Mouse (Mus musculus) kidney, embryonic 14.5 days (tissue): ENCODE results near the gene St3gal2. TPM values are rescaled to one million over a fixed set of nuclear protein-coding genes. Genes with fewer than 3 reads are reported as not detected.
"Not testable (repeated sequence)": the region's sequence is repeated elsewhere in the genome, so short reads cannot be mapped to it uniquely, and the experiment has no call there.

Experiments used
- ATAC-seq: fragments of 200-750 bp; cut with Nextera tagmentation; 2 replicates; pipeline ENCODE4 v1.8.0; 2017; ENCODE audit warnings: moderate number of reproducible peaks, mild to moderate bottlenecking, moderate TSS enrichment, moderate library complexity; ENCODE audit not compliant: low FRiP score, low TSS enrichment
- H3K27ac ChIP-seq: fragments of 300-500 bp; sonication (generic); 2 replicates; pipeline ENCODE4 v1.5.1; 2014; ENCODE audit warnings: low read depth, mild to moderate bottlenecking, low read length, moderate library complexity, mixed read lengths
- H3K27me3 ChIP-seq: fragments of 300-500 bp; sonication (generic); 2 replicates; pipeline ENCODE4 v1.6.1; 2014; ENCODE audit warnings: mild to moderate bottlenecking, low read length; ENCODE audit not compliant: control insufficient read depth, insufficient read depth
- H3K36me3 ChIP-seq: fragments of 300-500 bp; sonication (generic); 2 replicates; pipeline ENCODE4 v1.6.1; 2014; ENCODE audit warnings: low read length, mixed read lengths; ENCODE audit not compliant: control insufficient read depth, insufficient read depth
- H3K4me1 ChIP-seq: fragments of 300-500 bp; sonication (generic); 2 replicates; pipeline ENCODE4 v1.6.1; 2014; ENCODE audit warnings: low read length, mixed read lengths; ENCODE audit not compliant: control insufficient read depth, insufficient read depth
- H3K4me2 ChIP-seq: fragments of 300-500 bp; sonication (generic); replicated peaks from 2 replicates; pipeline ENCODE4 v1.6.1; 2014; ENCODE audit warnings: low read depth, mild to moderate bottlenecking, low read length
- H3K4me3 ChIP-seq: fragments of 300-500 bp; sonication (generic); 2 replicates; pipeline ENCODE4 v1.5.1; 2014; ENCODE audit warnings: mild to moderate bottlenecking, low read length
- H3K9ac ChIP-seq: fragments of 300-500 bp; sonication (generic); 2 replicates; pipeline ENCODE4 v1.6.1; 2014; ENCODE audit warnings: low read depth, mild to moderate bottlenecking, low read length, moderate library complexity
- H3K9me3 ChIP-seq: fragments of 300-500 bp; sonication (generic); 2 replicates; pipeline ENCODE4 v1.6.1; 2016; ENCODE audit warnings: low read length; ENCODE audit not compliant: control insufficient read depth
- whole genome bisulfite sequencing: fragments of 180-500 bp; shearing (Covaris S2); extraction: QIAGEN DNeasy Blood & Tissue Kit; methylation state at CpG from one replicate; pipeline ENCODE4 v1.1.7; 2014; 5-methylcytosine and 5-hydroxymethylcytosine counted together
- polyA plus RNA-seq: library from polyadenylated mRNA; unstranded; fragments of >200 nt; fragmentation: Nextera tagmentation; extraction: Ambion mirVana; gene quantifications from 2 replicates; pipeline ENCODE4 v1.2.1, GENCODE M21; 2014

St3gal2 gene
- polyA plus RNA-seq, 1 experiment from 2014 or later: 14.3 TPM

GRCm38 (mm10) chr8:110902579-110902965 lies 17.1 kb upstream of the St3gal2 start:
- 63% methylated on average over 2 of the region's 2 CpGs for WGBS
- ATAC-seq: no peak
- peak overlapping the region; percentile 68; the same call in 1 of the 2 replicates for H3K9ac ChIP-seq
- H3K27me3 ChIP-seq: no peaks in the 10 kb centered on the region
- no peaks in the 10 kb centered on the region for H3K36me3 ChIP-seq
- peak overlapping the region; percentile 61 for H3K4me3 ChIP-seq
- H3K27ac ChIP-seq: no peak overlapping the region
- no peaks in the 10 kb centered on the region for H3K4me1 ChIP-seq
- H3K4me2 ChIP-seq: peak overlapping the region; percentile 52; the same call in 1 of the 2 replicates
- H3K9me3 ChIP-seq: no peaks in the 10 kb centered on the region

- H3K4me1 ChIP-seq: no peaks in the 10 kb centered on the region
- H3K9me3 ChIP-seq: no peaks in the 10 kb centered on the region
- H3K36me3 ChIP-seq: no peaks in the 10 kb centered on the region
- WGBS: 88% methylated on average over 6 of the region's 6 CpGs
- H3K4me3 ChIP-seq: no peak overlapping the region
- H3K9ac ChIP-seq: no peak overlapping the region
- no peak overlapping the region for H3K4me2 ChIP-seq
- no peak for ATAC-seq
- no peak overlapping the region for H3K27ac ChIP-seq
- H3K27me3 ChIP-seq: no peaks in the 10 kb centered on the region
These were observed 14.3 kb upstream of the St3gal2 start for GRCm38 (mm10) chr8:110905404-110905803.

- H3K4me3 ChIP-seq: no peak overlapping the region
- H3K9me3 ChIP-seq: no peaks in the 10 kb centered on the region
- no peak overlapping the region for H3K27ac ChIP-seq
- no peak overlapping the region for H3K9ac ChIP-seq
- 92% methylated on average over 1 of the region's 1 CpGs for WGBS
- H3K4me2 ChIP-seq: no peak overlapping the region
- no peak for ATAC-seq
- H3K36me3 ChIP-seq: no peaks in the 10 kb centered on the region
- H3K4me1 ChIP-seq: no peaks in the 10 kb centered on the region
- no peaks in the 10 kb centered on the region for H3K27me3 ChIP-seq
These were observed 13.0 kb upstream of the St3gal2 start for GRCm38 (mm10) chr8:110906682-110907081.

- not testable (repeated sequence) for H3K4me3 ChIP-seq, H3K4me1 ChIP-seq, H3K9me3 ChIP-seq, ATAC-seq, H3K4me2 ChIP-seq, H3K27ac ChIP-seq, H3K27me3 ChIP-seq, H3K36me3 ChIP-seq, H3K9ac ChIP-seq
These were observed 9.9 kb upstream of the St3gal2 start for GRCm38 (mm10) chr8:110909850-110910249.

- H3K36me3 ChIP-seq: no peaks in the 10 kb centered on the region
- H3K27ac ChIP-seq: no peak overlapping the region
- no peak for ATAC-seq
- H3K9me3 ChIP-seq: no peaks in the 10 kb centered on the region
- no peak overlapping the region for H3K4me2 ChIP-seq
- 84% methylated on average over 15 of the region's 15 CpGs for WGBS
- H3K9ac ChIP-seq: no peak overlapping the region
- no peaks in the 10 kb centered on the region for H3K4me1 ChIP-seq
- H3K4me3 ChIP-seq: no peak overlapping the region
- H3K27me3 ChIP-seq: no peaks in the 10 kb centered on the region
These were observed 7.8 kb upstream of the St3gal2 start for GRCm38 (mm10) chr8:110911576-110912570.

- Histone ChIP-seq H3K4me3 (no peak overlapping the region), H3K27ac (no peak overlapping the region), H3K36me3 (no peaks in the 10 kb centered on the region), H3K4me1 (peaks cover 18% of the 10 kb centered on the region), H3K4me2 (no peak overlapping the region), H3K9ac (no peak overlapping the region), H3K27me3 (no peaks in the 10 kb centered on the region), H3K9me3 (no peaks in the 10 kb centered on the region)
- WGBS: 33% methylated on average over 2 of the region's 2 CpGs
- ATAC-seq: no peak
These were observed 2.3 kb upstream of the St3gal2 start for GRCm38 (mm10) chr8:110917415-110917814.

GRCm38 (mm10) chr8:110918027-110918426 lies 1.7 kb upstream of the St3gal2 start:
- Histone ChIP-seq H3K9ac (no peak overlapping the region), H3K36me3 (no peaks in the 10 kb centered on the region), H3K27ac (no peak overlapping the region), H3K9me3 (no peaks in the 10 kb centered on the region), H3K4me1 (peaks cover 18% of the 10 kb centered on the region), H3K4me2 (no peak overlapping the region), H3K27me3 (no peaks in the 10 kb centered on the region), H3K4me3 (no peak overlapping the region)
- no peak for ATAC-seq
- 53% methylated on average over 11 of the region's 11 CpGs for WGBS

- Histone ChIP-seq H3K4me3 (no peak overlapping the region), H3K4me1 (peaks cover 18% of the 10 kb centered on the region), H3K27me3 (no peaks in the 10 kb centered on the region), H3K27ac (no peak overlapping the region), H3K9me3 (no peaks in the 10 kb centered on the region), H3K9ac (no peak overlapping the region), H3K36me3 (no peaks in the 10 kb centered on the region), H3K4me2 (no peak overlapping the region)
- WGBS: 31% methylated on average over 8 of the region's 8 CpGs
- ATAC-seq: no peak
These were observed 1.3 kb upstream of the St3gal2 start for GRCm38 (mm10) chr8:110918460-110918859.

GRCm38 (mm10) chr8:110920032-110920772 lies 480 bp downstream of the St3gal2 start:
- no peaks in the 10 kb centered on the region for H3K9me3 ChIP-seq
- H3K4me3 ChIP-seq: peak overlapping the region; percentile 83
- H3K36me3 ChIP-seq: no peaks in the 10 kb centered on the region
- no peaks in the 10 kb centered on the region for H3K27me3 ChIP-seq
- peak overlapping the region; percentile 71 for H3K4me2 ChIP-seq
- ATAC-seq: peak; percentile 22
- peak overlapping the region; percentile 89 for H3K9ac ChIP-seq
- H3K27ac ChIP-seq: peak overlapping the region; percentile 43
- WGBS: 1% methylated on average over 27 of the region's 37 CpGs
- H3K4me1 ChIP-seq: peaks cover 18% of the 10 kb centered on the region
